Mouse (Mus musculus) mouse trophoblast stem cell (cell line): ENCODE measurements at regions not wholly inside any gene's neighbourhood (a gene's known extent, or its start where the extent isn't known, plus 50 kb on each side); places are given as distances from the start of the nearest gene placed in this dataset.
"Not testable (repeated sequence)": the region's sequence is repeated elsewhere in the genome, so short reads cannot be mapped to it uniquely, and the experiment has no call there.

ENCODE experiments used
- in situ Hi-C, 2 experiments: fragments of 300-500 bp; cut with MseI, MboI; formaldehyde crosslinking; loops; 2 replicates in 1 of 2; 3 replicates in 1 of 2; pipeline ENCODE4 v1.15.1; 2025

GRCm38 (mm10) chr5:40908803-40909202 is 799.2 kb downstream of the Rab28 start:
- in situ Hi-C loops, result no loop called here

- in situ Hi-C loops, result no loop called here
Observed at GRCm38 (mm10) chr5:40901742-40902141, 806.2 kb downstream of the Rab28 start.

DNA sequence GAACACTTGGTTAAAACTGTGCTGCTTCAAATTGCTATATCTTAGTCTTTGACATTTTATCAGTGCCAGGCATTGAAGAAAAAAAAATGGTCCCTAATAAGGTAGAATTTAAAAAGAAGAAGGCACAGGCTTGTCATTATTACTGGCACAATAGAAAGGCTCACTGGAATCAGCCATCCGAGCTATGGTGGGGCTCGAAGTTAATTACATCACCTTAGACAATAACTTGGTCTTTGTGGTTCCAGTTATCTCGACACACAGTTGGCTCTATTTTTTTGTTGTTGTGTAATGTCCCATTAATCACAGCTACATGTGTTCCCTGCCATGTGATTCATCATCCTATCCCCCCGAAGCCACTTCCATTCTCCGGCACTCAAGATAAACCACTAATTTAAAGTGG is 825.1 kb downstream of the Rab28 start:
- in situ Hi-C loops, result no loop called here

DNA sequence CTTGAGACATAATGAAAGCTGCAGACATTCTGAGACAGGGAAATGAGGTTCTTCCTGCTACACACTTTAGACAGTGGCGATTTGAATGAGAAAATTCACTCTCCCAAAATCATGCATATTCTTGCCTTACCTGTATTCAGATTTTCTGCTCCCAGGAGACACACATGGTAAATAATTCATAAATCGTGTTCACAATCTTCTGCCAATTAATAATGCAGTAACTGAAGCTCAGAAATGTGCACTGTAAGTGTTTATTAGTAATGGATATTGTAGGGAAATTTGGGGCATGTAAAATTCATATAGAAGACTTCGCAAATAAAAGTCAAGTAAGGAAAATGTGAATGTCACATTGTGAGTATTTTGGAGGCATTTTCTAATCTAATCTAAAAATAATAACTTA is 830.2 kb downstream of the Rab28 start:
- in situ Hi-C loops, result no loop called here

DNA sequence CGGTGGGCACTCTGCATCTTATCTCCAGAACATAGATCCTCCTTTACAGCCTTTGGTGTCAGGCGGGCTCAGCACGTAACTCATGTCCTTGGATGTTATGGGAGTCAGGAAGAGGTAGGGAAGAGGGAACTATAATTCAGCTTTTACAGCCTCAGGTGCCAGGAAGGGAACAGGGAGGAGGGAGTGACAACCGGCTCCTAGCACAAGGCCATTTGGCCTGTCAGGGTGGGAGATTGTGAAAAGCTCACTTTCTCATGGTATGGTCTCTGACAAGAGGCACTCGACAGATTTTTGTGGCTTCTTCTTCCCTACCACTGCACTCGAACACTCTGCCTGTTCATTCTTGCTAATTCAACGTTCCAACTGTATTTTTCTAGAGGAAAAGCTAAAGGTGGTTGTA is 845.6 kb downstream of the Rab28 start:
- in situ Hi-C loops, result not testable (repeated sequence)
